ENCODE assay signal across 12 mouse cellular contexts in the genomic region with DNA sequence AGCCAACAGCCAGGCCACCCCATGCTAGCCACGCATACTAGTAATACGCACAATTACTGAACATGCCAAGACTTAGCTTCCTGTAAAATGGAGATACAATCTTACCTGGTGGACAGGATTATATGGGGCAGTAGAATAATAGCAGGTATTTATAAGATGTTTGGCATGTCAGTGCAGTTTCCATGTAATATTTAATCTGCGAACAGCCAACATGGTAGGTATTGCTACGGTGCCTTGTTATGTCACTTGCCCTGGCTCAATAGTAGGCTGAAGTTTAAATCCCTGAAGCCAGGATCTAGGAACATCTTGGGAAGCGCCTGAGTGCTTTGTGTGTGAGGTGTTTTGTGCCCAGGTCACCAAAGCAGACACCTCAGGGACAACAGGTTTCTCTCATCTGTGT.
"Had no signal": no experiment of that assay in that cellular context is flagged by ENCODE, and none has a peak within 500 bp of the region (broad histone marks: within the 10 kb centered on the region; RNA-seq: fewer than 3 reads in every experiment).

No protein-coding gene starts in this region.

- DNase-seq: retina, postnatal 1 day; right cerebral cortex, adult 18-20 months; right cerebral cortex, postnatal 14 days; right cerebral cortex, postnatal 25 days; right cerebral cortex, postnatal 4 days; spleen, adult 18-20 months; thymus, adult 18-20 months; thymus, adult 2 months; thymus, postnatal 14 days; thymus, postnatal 25 days; thymus, postnatal 36 days; thymus, postnatal 4 days had no signal
